Mouse (Mus musculus): ENCODE data around the gene Asb7.

GRCm38 (mm10) chr7:66645736-66646135 lies 43.7 kb downstream of the Asb7 start:
- no peak for TF ChIP-seq CTCF (IDR thresholded peaks at IDR 0.05; ENCODE audit: extremely low read depth, insufficient read depth, low read length)
- no peak for TF ChIP-seq POLR2A (IDR thresholded peaks at IDR 0.05; ENCODE audit: extremely low read depth, insufficient read depth, low read length)

All from cortical plate, adult 2 months (tissue).